Mouse (Mus musculus): ENCODE measurements around the gene Atp6v0d1.
"Not testable (repeated sequence)": the region's sequence is repeated elsewhere in the genome, so short reads cannot be mapped to it uniquely, and the experiment has no call there.

Gene Atp6v0d1

GRCm38 (mm10) chr8:105565952-105566702 lies at the start of gene Atp6v0d1:
Gene Atp6v0d1 (minus strand): TSS chr8:105566047.
- DNase-seq = peak; percentile 99

GRCm38 (mm10) chr8:105613830-105614511 lies 48.1 kb upstream of the Atp6v0d1 start:
- DNase-seq = peak; percentile 64

- DNase-seq = no peak
Measured at GRCm38 (mm10) chr8:105613037-105613436, 47.2 kb upstream of the Atp6v0d1 start.

GRCm38 (mm10) chr8:105611836-105612235 lies 46.0 kb upstream of the Atp6v0d1 start:
- DNase-seq = no peak

- no peak for DNase-seq
Measured at GRCm38 (mm10) chr8:105609771-105610170, 43.9 kb upstream of the Atp6v0d1 start.

- no peak for DNase-seq
Measured at GRCm38 (mm10) chr8:105609355-105609754, 43.5 kb upstream of the Atp6v0d1 start.

GRCm38 (mm10) chr8:105607684-105608083 lies 41.8 kb upstream of the Atp6v0d1 start:
- DNase-seq = peak; percentile 67

- no peak for DNase-seq
Measured at GRCm38 (mm10) chr8:105607062-105607461, 41.2 kb upstream of the Atp6v0d1 start.

GRCm38 (mm10) chr8:105606189-105607023 lies 40.6 kb upstream of the Atp6v0d1 start:
- peak; percentile 90 for DNase-seq

GRCm38 (mm10) chr8:105605491-105606188 lies 39.8 kb upstream of the Atp6v0d1 start:
- peak; percentile 65 for DNase-seq

GRCm38 (mm10) chr8:105604804-105605381 lies 39.0 kb upstream of the Atp6v0d1 start, which contains the start of gene Ripor1:
Gene Ripor1 (plus strand): TSS chr8:105605255.
- peak; percentile 89 for DNase-seq

- not testable (repeated sequence) for DNase-seq
Measured at GRCm38 (mm10) chr8:105602540-105602939, 36.7 kb upstream of the Atp6v0d1 start.

- DNase-seq = no peak
Measured at GRCm38 (mm10) chr8:105601301-105601700, 35.5 kb upstream of the Atp6v0d1 start.

GRCm38 (mm10) chr8:105598777-105599176 lies 32.9 kb upstream of the Atp6v0d1 start:
- DNase-seq = no peak

GRCm38 (mm10) chr8:105596362-105597034 lies 30.7 kb upstream of the Atp6v0d1 start:
- DNase-seq = peak; percentile 74

- DNase-seq = no peak
Measured at GRCm38 (mm10) chr8:105594451-105595242, 28.8 kb upstream of the Atp6v0d1 start.

- peak; percentile 12 for DNase-seq
Measured at GRCm38 (mm10) chr8:105593859-105594258, 28.0 kb upstream of the Atp6v0d1 start.

GRCm38 (mm10) chr8:105592431-105592830 lies 26.6 kb upstream of the Atp6v0d1 start:
- DNase-seq = no peak

- DNase-seq = no peak
Measured at GRCm38 (mm10) chr8:105579719-105580118, 13.9 kb upstream of the Atp6v0d1 start.

- DNase-seq = no peak
Measured at GRCm38 (mm10) chr8:105575538-105575937, 9.7 kb upstream of the Atp6v0d1 start.

- no peak for DNase-seq
Measured at GRCm38 (mm10) chr8:105574741-105575140, 8.9 kb upstream of the Atp6v0d1 start.

Data from retina, postnatal 1 day (tissue).